Mouse (Mus musculus) stomach, postnatal 0 days (tissue): ENCODE measurements at regions not wholly inside any gene's neighbourhood (a gene's known extent, or its start where the extent isn't known, plus 50 kb on each side); places are given as distances from the start of the nearest gene placed in this dataset.

ENCODE experiments used
- CTCF ChIP-seq: IDR thresholded peaks from 2 replicates; pipeline ENCODE4 v1.5.1; 2016; ENCODE audit warnings: antibody characterized with exemption, low read depth, mild to moderate bottlenecking, moderate library complexity
- EP300 ChIP-seq: optimal IDR thresholded peaks from 2 replicates; pipeline ENCODE3; 2016; ENCODE audit warnings: antibody characterized with exemption

- TF ChIP-seq EP300: no peak
- TF ChIP-seq CTCF: no peak
Observed at GRCm38 (mm10) chr1:194244776-194245366, 373.1 kb upstream of the Plxna2 start.
